ENCODE assay signal across 8 mouse cellular contexts in genomic region chr19:43614341-43615073, GRCm38 (mm10). TPM values are rescaled to one million over a fixed set of nuclear protein-coding genes. Genes with fewer than 3 reads are reported as not detected.
A peak's percentile ranks its signal among the peaks of the same experiment; 100 is the strongest.
DNase-seq lines count a peak whose midpoint lies in the region; ATAC-seq and TF ChIP-seq lines count a peak whose summit lies in the region.

No protein-coding gene starts in this region.

- under 1% methylated on average over 91 of the region's 92 CpGs for WGBS in heart, embryonic 14.5 days
- under 1% methylated on average over 92 of the region's 92 CpGs for whole genome bisulfite sequencing in liver, embryonic 15.5 days (ENCODE audit: insufficient replicate concordance)

- H3K27ac ChIP-seq in gastrocnemius, adult 2 months = no peak overlapping the region
- H3K27ac ChIP-seq in heart, embryonic 14.5 days (replicated peaks in 1 of 2; ENCODE audit: control insufficient read depth in 1 of 2, insufficient read depth in 1 of 2, low read depth in 2 of 2, low read length in 2 of 2) = no peak overlapping the region
- no peak overlapping the region for H3K27ac ChIP-seq in liver, embryonic 15.5 days (replicated peaks)

- no peaks in the 10 kb centered on the region for H3K36me3 ChIP-seq in heart, embryonic 14.5 days (ENCODE audit: control insufficient read depth, insufficient read depth, low read length)
- H3K36me3 ChIP-seq in liver, embryonic 15.5 days (replicated peaks) = no peaks in the 10 kb centered on the region

- H3K9ac ChIP-seq in heart, embryonic 14.5 days (ENCODE audit: low read length) = no peak overlapping the region
- no peak overlapping the region for H3K9ac ChIP-seq in liver, embryonic 15.5 days

- peak overlapping the region; percentile 63 for H3K4me3 ChIP-seq in gastrocnemius, adult 2 months
- peak overlapping the region; percentile 27 to 35 for H3K4me3 ChIP-seq in heart, embryonic 14.5 days (ENCODE audit: control insufficient read depth in 1 of 2, insufficient read depth in 1 of 2, low read depth in 1 of 2, low read length in 2 of 2)
- 0 out of 2 replicates have a peak overlapping the region, but pooled peaks have one; percentile 8 for H3K4me3 ChIP-seq in liver, embryonic 15.5 days (replicated peaks)

- peak overlapping the region; percentile 61 for H3K4me2 ChIP-seq in heart, embryonic 14.5 days (ENCODE audit: low read length)
- peak overlapping the region; percentile 39 for H3K4me2 ChIP-seq in liver, embryonic 15.5 days

- H3K27me3 ChIP-seq in heart, embryonic 14.5 days (ENCODE audit: control insufficient read depth, insufficient read depth, low read length) = peaks cover 97% of the 10 kb centered on the region
- H3K27me3 ChIP-seq in liver, embryonic 15.5 days = peaks cover 100% of the 10 kb centered on the region

- H3K9me3 ChIP-seq in heart, embryonic 14.5 days (ENCODE audit: control insufficient read depth, low read length) = no peaks in the 10 kb centered on the region
- H3K9me3 ChIP-seq in liver, embryonic 15.5 days (replicated peaks) = no peaks in the 10 kb centered on the region

- peaks cover 4 to 26% of the 10 kb centered on the region in 2 experiments; a peak in 3 of 4 replicates for H3K4me1 ChIP-seq in heart, embryonic 14.5 days (ENCODE audit: control insufficient read depth in 2 of 2, insufficient read depth in 2 of 2, low read length in 2 of 2)
- peaks cover 30% of the 10 kb centered on the region for H3K4me1 ChIP-seq in liver, embryonic 15.5 days (replicated peaks)

- DNase-seq in gastrocnemius, adult 2 months = no peak
- DNase-seq in gastrocnemius, postnatal 25 days = no peak
- DNase-seq in ES-CJ7 (ENCODE audit: low read depth, low spot score) = peak; percentile 64
- peak; percentile 40 for DNase-seq in thymus, postnatal 0 days (ENCODE audit: low spot score)
- DNase-seq in layer of hippocampus, postnatal 10 days (ENCODE audit: low spot score in 2 of 2) = no peak
- DNase-seq in adrenal gland, postnatal 14 days = no peak

- ATAC-seq in heart, embryonic 14.5 days (ENCODE audit: insufficient number of reproducible peaks, insufficient read depth, low FRiP score, low read depth) = no peak
- ATAC-seq in liver, embryonic 15.5 days (ENCODE audit: insufficient read depth) = no peak

- intact Hi-C loops in gastrocnemius, adult 2 months (cut with DNase I) = no loop called here

- TF ChIP-seq CTCF in gastrocnemius, adult 2 months (IDR thresholded peaks at IDR 0.05) = no peak

RNA-seq across cellular contexts. Expression of gene Nkx2-3, which starts 2.4 kb away (rescaled TPM):
- total RNA-seq in gastrocnemius, adult 2 months (2021) = not detected
- total RNA-seq in gastrocnemius, postnatal 25 days (2021) = not detected
- not detected in 2 replicates for polyA plus RNA-seq in heart, embryonic 14.5 days (2014; fragmentation: Nextera tagmentation; extraction: Ambion mirVana)
- 0.14 and 0.28 TPM in 2 replicates for polyA plus RNA-seq in liver, embryonic 15.5 days (2015; fragmentation: Nextera tagmentation; extraction: Ambion mirVana)
- polyA plus RNA-seq in thymus, postnatal 0 days (2015; fragmentation: Nextera tagmentation; extraction: Ambion mirVana) = not detected in 2 replicates
- not detected for total RNA-seq in layer of hippocampus, postnatal 10 days (2021)
- total RNA-seq in adrenal gland, postnatal 14 days (2021) = not detected in 2 replicates

Comparison
In these comparisons a context has a peak if more than half of its experiments do, and no peak if none do; other contexts are left out.
1. DNase-seq: peak in ES-CJ7 (single experiment) and thymus, postnatal 0 days (single experiment); none in gastrocnemius, adult 2 months (single experiment), gastrocnemius, postnatal 25 days (single experiment), layer of hippocampus, postnatal 10 days (0 of 2) and adrenal gland, postnatal 14 days (single experiment).
2. H3K4me3 ChIP-seq: peak in every context shown above with its lines; median percentile 63 in gastrocnemius, adult 2 months; 31 in heart, embryonic 14.5 days; 8 in liver, embryonic 15.5 days.